Mouse (Mus musculus) left cerebral cortex, adult 18-20 months (tissue): ENCODE data around the gene Npm1. TPM values are rescaled to one million over a fixed set of nuclear protein-coding genes. Genes with fewer than 3 reads are reported as not detected.

Source experiments
- DNase-seq, 2 experiments: peaks; one replicate each; pipeline ENCODE4 v3.0.0; 2021 to 2022; ENCODE audit warnings: low spot score in 2 of 2, mixed read lengths in 1 of 2
- total RNA-seq, 2 experiments: library from RNA; stranded (reverse); gene quantifications; 2 replicates each; pipeline ENCODE4 v1.2.3; 2021

Gene Npm1
- total RNA-seq, 2 experiments from 2014 or later: 160 to 161 TPM

DNA sequence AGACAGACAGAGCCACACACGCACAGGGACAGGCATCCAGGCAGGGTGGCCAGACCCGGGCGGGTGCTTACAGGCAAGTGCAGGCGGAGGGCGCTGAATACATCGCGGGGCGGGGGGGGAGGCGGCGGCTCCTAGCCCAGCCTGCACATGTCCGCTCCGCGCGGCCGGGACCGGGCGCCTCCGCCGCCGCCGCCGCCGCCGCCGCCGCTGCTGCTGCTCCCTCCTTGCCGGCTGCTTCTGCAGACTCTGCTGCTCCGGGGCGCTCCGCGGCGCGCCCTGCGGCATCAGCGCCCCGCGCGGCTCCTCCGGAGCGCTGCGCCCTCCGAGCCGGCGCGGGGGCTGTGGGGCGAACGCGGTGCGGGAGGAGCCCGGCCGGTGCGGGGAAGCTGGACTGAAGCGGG lies 15.8 kb downstream of the Npm1 start, which contains the start of gene Fgf18:
Fgf18 (minus strand) TSS at position 230 of the 401 bp plus-strand sequence.
- DNase-seq: peak in 1 of 2 experiments; percentile 38

DNA sequence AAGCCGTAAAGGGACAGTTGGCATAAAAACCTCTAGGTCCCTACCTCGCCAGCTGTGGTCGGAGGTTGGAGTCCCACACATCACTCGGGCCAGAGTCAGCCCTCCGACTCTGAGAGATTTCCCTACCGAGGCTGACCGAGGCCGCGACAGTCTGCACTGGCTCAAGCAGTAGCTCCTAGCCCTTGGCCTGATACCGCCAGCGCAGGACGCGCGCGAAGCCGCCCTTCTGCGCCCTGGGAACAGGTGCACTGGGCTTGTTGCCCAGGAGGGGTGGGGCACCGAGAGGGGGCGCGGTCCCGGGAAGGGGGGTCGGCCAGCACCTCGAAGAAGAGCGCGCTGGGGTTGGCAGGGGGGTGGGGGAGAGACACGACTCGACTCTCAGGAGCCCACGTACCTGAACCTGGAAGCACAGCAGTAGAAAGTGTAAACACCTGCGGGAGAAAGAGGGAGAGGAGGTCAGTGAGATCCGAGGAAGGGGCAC lies 16.3 kb downstream of the Npm1 start:
- peak in 1 of 2 experiments; percentile 26 for DNase-seq

DNA sequence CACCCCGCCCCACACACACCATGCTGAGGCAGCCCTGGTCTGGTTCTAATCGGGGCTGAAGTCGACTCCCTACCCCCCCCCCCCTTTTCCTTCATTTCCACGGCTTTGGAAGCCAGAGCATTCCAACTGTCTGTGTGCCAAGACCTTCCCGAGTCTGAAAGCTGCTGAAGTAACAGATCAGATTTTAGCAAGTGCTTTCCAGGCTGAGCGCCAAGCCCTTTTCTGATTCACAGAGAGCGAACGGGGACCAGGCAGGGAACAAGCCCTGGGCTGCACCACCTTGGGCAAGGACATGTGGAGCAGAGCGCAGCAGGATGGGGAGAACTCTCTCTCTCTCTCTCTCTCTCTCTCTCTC lies 16.9 kb downstream of the Npm1 start:
- peak; percentile 83 to 89 for DNase-seq

DNA sequence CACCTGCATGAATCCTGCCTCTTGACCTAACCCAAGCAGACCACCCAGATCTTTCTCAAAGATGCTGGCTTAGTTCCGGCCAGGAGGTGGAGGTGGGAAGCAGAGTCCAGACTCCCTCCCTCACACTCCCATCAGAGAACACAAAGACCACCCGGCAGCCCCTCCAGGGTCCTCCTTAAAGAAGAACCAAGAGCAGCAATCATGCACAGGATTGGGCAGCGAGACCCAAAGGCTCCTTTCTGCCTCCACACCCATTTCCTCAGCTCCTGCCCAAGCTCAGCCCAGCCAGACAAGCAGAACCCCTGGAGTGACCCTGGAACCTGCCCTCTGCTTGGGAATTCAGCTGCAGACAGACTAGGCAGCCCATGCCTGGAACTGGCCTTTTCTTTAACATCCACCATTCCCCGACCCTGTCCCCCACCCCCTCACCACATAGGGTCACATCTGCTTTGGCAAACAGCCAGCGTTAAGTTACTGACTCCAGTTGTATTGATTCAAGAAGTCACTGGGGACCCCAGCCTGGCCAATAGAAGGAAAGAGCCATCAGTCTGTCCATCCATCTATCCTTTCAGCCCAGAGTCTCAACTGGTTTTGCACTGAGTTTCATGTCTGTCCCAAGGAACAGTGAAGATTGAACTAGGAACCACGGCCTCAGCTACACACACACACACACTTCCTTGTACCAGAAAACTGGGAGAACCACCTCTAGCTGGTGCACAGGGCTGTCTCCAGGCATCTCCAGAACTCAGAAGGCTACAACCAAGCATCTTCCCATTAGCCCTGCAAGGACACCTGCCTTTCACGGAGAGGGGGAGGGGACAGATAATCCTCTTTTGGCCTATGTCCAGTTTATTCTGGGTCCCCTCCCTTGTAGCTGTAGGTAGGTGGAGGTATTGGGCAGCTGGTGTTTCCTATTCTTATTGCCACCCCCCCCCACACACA lies 17.5 kb downstream of the Npm1 start:
- peak in 1 of 2 experiments; percentile 23 for DNase-seq

DNA sequence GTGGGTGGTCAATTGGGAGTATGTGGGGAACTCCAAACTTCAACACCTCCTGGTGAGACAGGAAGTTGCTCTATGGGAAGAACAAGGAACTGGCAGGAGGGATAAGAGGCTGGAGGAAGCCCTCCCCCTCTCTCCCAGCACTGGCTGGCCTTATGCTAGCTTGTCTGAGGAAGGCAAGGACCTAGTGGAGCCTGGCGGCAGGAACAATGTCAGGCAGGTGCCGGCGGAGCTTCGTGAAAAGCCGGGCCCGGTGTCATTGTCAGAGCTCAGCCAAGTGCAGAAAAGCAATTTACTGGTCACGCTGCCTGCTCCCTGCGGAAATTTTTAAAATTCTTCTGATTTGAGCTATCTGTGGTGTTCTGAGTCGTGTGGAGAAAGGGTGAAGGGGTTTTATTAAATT lies 19.1 kb downstream of the Npm1 start:
- no peak for DNase-seq

DNA sequence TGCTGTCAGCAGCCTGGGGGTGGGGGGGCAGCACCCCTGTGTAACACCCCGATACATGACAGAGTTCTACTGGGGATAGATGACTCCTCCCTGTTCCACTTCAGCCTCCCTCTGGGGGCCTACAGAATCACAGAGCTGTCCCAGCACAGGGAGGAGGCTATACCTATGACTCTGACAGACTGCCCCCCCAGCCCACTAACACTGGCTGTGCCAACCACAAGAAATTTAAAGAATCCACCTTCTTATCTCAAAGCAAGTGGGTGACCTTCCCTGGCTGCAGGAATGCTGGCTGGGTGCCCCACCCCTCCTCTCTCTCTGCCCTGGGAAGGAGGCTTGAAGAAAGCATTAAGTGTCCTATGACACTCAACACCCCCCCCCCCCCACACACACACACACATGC lies 20.2 kb downstream of the Npm1 start:
- no peak for DNase-seq

DNA sequence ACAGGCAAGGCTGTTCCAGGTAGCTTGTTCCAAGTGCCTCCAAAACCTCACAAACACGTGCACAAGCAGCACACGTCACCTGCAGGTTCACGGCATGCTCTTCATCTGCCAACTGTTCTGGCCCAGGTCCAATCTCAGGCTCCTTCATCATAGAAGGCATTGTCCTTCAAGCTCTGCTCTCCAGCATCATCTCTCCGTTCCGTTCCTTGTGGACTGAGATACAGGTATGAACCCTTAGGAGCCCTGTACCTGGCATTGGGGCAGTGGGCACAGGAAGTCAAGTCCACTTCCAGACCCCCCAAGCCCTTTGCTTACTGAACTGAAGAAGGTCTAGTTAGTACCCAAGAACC lies 22.9 kb downstream of the Npm1 start:
- no peak for DNase-seq

DNA sequence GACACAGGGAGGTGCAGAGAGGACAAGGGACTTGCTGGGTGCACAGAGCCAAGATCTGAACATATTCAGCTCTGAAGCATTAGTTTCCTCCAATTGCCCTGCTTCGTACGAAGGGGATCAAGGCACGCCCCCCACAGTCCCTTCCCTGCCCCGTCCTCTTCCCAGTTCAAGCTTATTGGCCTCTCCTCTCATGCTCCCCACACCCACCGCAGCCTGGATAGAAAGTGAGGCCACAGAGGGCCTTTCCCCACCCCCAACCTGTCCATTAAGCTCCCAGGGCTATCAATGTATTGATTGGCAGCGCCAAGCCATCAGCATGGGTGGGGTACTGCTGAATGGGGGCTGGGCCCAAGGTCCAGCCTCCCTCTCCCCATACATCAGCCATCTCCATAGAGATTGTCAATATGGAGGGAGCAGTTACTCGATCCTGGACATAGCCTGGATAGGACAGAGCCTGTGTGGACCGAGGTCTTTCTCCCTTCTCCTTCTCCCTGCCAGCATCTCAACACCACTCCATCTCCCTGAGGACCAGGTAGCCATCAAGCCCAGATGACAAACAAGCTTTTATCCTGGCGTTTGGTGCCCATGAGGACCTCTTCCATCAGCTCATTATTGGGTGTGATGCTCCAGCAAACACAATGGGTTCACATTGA lies 23.4 kb downstream of the Npm1 start:
- DNase-seq: peak in 1 of 2 experiments; percentile 0

DNA sequence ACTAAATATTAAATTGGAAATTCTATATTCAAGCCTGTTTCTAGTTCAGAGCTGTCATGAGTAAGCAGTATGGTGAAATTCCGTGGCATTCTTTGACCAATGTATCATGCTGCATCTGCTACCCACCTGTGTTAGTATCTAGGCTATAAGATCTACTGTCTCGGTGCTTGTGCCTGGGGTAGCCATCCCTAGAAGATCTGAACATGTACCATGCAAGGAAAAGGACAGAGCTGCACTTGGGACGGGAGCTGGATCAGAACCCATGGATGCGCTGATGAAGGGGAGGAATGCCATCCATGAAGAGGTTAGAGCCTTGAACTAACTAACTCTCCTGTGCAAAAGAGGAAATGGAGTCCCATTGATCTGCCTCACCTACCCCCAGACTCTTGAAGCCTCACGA lies 24.3 kb downstream of the Npm1 start:
- no peak for DNase-seq

DNA sequence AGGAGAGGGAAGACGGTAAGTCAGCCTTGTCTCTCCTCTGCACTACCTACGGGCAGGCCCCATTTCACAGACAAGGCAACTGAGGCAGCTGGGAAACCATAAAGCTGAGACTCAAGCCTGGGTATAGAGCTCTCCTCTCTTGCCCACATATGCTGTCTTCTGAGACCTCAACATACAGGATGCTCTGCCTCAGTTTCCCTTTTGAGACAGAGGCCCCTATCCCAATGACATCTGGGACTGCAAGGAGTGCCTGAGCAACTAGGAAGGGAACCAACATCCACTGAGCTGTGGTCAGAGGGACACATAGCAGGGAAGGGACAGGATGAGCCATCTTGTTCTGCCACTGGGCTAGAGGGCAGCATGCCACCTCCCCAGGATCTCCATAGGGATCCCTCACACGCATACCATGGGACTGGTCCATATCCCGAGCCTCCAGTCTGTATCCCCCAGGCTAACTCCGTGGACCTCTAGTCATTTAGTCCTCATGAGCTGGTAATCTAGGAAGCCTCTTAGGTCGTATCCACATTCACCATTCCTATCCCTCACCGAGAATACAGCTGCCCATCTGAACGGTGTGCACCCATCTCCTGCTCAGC lies 28.5 kb downstream of the Npm1 start:
- DNase-seq: peak in 1 of 2 experiments; percentile 0

DNA sequence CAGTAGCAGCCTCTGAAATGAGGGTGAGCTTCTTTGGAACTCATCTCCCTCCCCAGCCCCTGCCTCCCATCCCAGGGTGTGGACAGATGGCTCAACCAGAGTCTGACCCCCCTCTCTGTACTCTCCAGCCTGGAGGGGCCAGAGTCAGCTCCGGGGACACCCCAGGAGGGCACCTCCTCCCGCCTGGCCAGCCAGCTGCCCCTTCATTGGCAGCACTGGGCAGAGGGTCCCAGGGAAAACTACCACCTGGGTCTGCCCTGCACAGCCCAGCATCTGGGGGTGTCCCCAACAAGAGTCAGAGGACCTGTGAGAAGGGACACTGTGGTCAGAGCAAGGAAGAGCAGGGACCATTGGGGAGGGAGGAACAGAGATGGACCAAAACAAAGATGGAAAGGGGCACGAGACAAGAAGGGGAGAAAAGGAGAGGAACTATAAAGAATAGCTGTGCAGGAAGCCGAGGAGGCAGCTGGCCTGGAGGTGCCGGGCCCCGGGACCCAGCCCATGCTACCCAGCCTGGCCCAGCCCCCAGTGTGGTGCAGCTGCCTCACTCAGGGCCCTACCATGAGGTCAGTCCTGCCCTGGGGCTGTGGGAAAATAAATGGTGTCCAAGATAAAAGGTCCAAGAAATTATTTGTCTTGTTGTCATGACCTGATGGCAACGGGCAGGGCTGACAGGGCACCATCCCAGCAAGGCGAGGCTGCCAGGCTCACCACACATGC lies 30.2 kb downstream of the Npm1 start:
- DNase-seq: no peak

DNA sequence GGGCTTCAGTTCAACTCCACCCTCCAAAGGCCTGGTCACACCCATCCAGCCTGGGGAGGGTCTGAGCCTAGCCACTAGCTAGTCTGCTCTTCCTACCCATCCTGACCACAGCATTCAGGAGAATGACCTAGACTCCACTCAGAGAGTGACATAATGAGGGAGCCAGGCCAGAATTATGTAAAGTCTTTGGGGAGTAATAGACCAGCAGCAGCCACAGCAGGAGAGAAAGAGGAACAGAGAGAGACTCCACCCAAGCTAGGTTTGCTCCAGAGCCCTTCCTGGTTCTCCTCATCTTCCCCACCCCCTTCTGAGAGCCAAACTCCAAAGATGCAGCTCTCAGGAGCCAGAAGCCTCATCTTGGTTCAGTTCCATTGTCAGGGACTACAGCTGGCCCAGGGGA lies 35.9 kb downstream of the Npm1 start:
- no peak for DNase-seq

DNA sequence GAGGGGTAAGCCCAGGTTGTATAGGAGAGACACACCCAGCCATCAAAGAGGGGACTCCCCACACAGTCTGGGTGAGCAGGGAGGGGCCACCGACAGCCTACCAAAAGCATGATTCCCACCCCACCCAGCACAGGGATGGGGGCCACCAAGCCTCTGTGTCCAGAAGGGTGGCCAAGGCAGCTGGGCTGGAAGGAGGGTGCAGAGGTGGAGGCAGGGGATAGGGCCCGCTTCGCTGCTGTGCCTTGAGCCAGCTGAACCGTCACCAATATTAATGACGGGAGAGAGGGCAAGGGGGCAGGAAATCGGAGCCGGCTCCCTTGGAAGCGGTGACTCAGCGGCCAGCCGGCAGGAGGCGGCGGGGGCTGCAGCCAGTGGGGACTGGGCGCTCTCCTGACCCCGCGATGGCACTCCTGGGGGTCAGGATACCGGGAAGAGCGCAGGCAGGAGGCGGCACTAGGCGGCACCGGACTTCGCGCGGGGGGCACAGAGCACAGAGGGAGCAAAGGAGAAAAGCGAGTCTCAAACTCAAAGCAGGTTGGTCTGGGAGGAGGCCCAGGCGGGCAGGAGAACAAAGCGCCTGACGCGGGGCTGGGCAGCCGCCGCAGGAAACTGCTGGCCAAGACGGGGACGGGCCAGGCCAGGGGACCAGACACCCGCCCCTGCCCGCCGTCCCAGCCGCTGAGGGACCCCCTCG lies 40.3 kb downstream of the Npm1 start:
- no peak for DNase-seq

DNA sequence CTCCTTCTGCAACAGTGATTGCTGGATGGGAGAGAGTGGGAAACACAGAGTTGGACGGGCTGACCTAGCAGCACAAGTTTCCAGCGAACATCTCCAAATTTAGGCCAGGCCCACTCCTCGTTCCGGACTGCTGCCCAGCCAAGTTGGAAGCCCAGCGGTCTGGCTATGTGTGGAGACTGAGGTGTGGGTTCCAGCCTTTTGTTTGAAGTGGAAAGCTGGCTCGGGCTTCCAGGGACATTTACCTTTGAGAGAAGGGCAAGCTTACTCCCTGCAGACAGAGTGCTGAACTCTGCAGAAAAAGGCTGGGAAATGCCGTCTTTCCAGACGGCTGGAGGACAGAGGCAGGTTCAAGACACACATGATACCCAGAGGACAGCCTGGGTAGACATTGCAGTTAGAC lies 43.5 kb downstream of the Npm1 start:
- DNase-seq: no peak

DNA sequence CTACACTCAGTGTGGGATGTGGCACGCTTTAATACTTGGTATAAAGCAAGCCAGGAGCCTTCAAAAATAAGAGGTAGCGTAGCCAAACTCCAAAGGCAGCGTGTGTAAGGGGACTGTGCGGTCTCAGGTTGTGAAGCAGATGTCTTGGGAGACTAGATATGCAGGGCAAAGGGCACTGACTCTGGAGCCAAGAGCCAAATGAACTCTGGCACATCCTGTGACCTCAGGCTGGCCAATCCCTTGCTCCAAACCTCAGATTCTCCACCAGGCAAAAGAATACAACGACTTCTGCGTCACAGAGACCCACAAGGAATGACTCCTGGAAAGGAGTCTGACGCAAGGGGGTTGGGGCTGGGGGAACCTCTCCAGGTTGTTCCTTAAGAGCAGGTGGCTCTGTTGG lies 43.9 kb downstream of the Npm1 start:
- no peak for DNase-seq

DNA sequence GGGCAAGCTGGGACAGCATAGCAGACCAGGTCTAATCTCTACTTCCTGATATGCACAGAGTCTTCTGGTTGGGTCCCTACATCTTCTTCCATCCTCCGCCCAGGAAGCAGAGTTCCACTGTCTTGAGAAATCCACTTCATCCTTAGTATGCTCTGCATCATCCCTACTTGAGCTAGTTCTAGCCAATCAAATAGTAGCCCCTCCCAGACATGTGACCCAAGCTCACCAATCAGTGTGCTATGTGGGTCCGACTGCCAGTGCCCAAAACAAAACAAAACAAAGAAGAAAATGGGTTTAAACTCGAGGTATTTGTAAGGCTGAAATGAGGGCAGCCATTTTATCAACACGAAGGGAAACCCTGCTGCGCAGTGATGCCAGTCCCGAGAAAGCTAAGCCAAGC lies 44.5 kb downstream of the Npm1 start:
- no peak for DNase-seq

DNA sequence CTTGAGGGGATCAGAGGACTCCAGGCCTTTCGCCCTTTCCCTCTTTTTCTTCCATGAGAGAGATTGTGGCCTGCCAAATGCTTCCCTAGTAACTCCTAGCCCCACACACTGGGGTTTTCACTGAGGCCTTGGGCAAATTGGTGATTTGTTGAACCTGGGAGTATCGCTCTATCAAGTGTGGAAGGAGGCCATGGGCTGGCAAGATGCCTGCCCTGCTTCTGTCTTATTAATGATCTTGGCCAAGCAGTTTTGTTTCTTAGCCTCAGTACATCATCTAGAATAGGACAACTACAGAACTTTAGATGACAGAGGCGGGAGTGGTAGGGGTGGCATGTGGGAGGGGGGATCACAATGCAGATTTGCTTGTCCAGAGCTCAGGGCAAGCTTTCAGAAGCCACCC lies 47.2 kb downstream of the Npm1 start:
- no peak for DNase-seq

DNA sequence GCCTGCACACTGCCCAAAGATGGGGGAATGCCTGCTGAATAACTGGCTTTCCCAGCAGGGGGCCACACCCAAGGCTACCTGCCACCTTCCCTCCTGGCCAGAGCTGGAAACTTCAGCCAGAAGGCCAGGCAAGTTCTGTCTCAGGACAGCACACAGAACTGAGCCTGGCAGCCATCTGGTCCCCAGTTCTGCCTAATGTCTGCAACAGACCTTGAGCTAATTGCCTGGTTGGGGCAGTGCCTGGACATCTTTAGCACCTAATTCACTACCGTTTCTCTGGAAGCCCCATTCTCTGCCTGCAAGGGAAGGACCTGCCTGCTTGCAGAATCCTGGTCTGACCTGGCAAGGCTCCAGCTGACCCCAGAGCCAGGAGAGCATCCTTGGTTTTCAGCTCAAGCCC lies 50.6 kb downstream of the Npm1 start:
- no peak for DNase-seq

DNA sequence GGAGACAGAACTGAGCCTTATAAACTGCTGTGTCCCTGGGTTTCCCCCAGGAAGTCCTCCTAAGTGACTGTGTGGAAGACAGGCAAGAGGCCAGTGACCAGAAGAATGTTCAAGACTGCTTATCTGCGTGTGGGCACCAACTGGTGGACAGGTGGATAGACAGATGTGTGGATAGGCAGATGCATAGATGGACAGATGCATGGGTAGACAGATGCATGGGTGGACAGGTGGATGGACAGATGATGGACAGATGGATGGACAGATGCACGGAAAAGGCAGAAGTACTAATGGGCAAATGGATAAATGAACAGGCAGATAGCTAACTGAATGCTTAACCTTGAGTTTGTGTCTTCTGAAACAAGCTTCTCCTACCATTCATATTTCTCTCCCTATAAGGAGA lies 52.9 kb downstream of the Npm1 start:
- no peak for DNase-seq

DNA sequence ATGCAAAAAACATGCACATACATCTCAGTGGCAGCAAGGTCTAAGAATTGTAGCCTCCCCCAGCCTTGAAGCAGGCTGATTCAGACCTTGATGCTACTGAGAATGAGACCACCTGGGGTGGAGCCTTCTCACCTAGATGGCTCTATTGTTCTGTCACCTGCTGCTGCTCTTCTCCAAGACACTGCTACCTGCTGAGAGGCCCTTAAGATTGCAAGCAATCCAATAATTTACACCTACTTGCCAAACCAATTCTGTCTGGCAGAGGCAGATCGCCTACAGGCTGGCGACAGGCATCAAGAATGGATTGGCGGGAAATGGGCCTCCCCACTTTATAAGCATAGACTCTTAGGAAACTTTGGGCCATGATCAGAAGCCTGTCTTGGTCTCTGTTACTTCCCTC lies 55.5 kb downstream of the Npm1 start:
- no peak for DNase-seq

DNA sequence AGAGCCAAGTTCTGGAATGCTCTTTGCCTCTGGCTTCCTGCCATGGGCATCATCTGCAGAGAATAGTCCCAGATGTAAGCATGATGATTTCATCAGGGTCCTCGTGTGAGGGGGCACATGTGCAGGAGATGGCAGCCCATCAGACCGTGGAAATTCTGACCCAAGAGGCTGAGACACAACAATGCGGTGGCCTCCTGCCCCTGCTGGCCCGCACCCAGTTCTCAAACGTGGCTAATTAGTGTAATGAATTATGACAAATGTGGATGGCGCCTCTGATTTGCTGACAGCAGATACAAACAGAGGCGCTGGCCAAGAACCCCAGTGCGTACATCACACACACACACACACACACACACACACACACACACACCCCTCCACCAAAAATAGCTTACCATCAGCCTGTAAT lies 58.1 kb downstream of the Npm1 start:
- DNase-seq: no peak
